Mouse (Mus musculus) embryonic stem cell, embryonic (primary cell): ENCODE measurements at regions not wholly inside any gene's neighbourhood (a gene's known extent, or its start where the extent isn't known, plus 50 kb on each side); places are given as distances from the start of the nearest gene placed in this dataset.

Experiments
- CTCF ChIA-PET, 4 experiments: fragments of 300-600 bp in 2 of 4; fragments of 350-600 bp in 2 of 4; sonication (Branson Sonifier 250); formaldehyde crosslinking; loops; one replicate each; lab custom pipeline; 2022; ENCODE audit warnings: inconsistent platforms in 2 of 4; lab: Charles Lee
- POLR2A ChIA-PET, 4 experiments: fragments of 300-600 bp in 2 of 4; fragments of 350-600 bp in 2 of 4; sonication (Branson Sonifier 250); formaldehyde crosslinking; loops; one replicate each; lab custom pipeline; 2022; ENCODE audit warnings: antibody characterized with exemption in 4 of 4, inconsistent platforms in 1 of 4; lab: Charles Lee

DNA sequence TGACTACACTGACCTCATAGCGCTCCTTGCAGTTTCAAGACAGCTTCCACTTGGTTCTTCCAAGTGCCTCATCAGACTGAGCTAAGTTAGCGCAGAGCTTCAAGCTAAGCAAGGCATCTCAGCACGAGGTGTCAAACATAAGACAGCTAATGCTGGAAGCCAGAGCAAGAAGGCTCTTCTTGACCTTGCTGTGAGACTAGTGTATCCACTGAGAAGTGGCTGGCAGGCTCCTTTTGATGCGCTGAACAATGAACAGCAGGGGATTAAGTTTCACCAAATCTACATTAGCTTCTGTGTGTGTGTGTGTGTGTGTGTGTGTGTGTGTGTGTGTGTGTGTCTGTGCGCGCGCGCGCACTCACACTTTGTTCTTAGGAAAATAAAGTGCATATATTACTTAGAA, 482.2 kb upstream of the Got2 start:
- CTCF ChIA-PET: interaction anchor here in 1 of 4 experiments (0.6 kb wide), 1 partner anchor 124 kb away, joined by 3 read pairs; no protein-coding TSS in a partner anchor

DNA sequence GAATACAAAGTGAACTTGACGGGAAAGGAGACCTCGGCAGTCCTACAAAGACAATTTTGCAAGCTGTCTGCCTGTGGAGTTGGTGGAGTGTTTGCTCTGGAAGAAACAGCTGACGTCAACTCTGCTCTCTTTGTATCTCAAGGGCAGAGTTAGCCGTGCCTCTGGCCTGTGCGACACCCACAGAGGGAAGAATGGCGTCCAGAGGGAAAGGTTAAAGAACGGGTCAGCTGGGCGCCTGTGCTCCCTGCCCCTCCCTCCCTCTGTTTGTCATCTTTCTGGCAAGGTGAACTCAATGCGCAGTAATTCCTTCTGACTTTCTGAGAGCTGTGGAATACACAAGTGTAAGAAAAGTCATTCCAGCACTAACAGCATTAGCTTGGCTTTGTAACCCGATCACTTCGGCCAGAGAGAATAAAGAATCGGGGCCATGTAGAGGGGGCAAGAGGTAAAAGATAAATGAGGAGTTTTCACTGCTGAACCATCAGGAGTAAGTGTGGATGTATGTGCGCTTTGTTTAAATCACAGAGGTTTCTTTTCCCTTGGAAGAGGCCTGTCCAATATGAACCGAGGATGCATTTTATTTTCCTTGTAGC, 474.6 kb upstream of the Got2 start:
- ChIA-PET POLR2A (interaction anchor here in 1 of 4 experiments (0.8 kb wide), 1 partner anchor 11 kb away, joined by 3 read pairs; no protein-coding TSS in a partner anchor), CTCF (no interaction called here)

More for the DNA sequence above, 482.2 kb upstream of the Got2 start:
- POLR2A ChIA-PET: no interaction called here

DNA sequence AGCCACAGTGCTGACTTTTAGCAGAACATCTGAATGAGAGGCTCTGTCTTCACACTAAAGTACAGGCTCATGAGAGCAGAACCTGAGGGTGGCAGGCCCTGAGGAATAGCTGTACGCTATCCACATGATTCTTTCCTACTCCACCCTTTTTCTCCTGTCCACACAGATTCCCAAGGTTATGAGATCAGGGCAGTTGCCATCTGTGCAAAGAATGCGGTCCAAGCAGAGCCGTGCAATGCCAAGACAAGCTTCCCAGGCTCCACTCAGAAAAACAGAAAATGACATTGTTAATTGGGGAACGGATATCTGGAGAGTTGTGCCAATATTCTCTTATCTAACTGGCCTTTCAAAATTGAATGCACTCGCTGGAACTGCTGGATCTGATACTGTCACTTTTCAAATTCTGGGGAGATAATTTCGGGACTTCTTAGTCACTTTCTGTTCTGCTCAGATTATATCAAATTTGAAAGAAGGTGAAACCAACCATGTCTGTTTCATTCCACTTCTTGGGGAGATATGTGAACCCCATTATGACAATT, 462.3 kb upstream of the Got2 start:
- ChIA-PET CTCF (interaction anchor here in 1 of 4 experiments (0.6 kb wide), 1 partner anchor 194 kb away, joined by 6 read pairs; no protein-coding TSS in a partner anchor), POLR2A (no interaction called here)

DNA sequence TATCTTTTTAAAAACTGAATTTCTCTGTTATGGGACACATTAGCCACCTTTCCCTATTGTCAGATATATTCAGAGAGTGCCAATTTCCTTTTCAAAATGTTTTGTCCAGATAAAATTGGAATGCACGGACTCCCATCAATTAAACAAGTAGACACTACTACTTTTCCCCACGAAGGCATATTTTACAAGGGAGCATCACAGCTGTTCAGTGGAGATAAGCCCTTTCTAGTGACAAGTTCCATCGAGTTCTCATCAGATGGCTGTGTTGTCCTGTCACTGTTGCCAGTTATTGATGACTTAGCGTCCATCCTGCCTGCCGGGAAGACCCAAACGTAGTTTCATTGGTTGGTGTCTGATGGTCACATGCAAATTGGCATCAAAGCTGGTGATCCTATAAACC, 461.2 kb upstream of the Got2 start:
- CTCF ChIA-PET: no interaction called here

DNA sequence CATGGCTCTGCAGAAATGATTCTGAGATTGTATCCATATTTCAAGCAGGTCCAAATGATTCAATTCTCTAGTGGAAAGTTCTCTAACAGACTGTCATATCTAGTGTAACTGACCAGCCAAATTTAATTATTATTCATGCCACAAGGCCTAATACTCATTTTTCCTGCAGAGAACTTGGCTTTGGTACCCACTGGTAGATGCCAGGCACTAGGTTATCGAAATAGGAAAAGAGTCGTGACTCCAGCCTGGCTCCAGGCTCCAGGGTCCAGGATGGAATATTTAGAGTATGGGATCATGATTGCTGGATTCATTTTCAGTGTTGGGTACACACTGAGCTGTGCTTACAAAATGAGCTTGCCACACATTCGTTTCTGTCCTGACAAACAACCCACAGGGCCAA, 452.4 kb upstream of the Got2 start:
- CTCF ChIA-PET: no interaction called here
- POLR2A ChIA-PET: no interaction called here

More for the DNA sequence above, 461.2 kb upstream of the Got2 start:
- POLR2A ChIA-PET: no interaction called here

DNA sequence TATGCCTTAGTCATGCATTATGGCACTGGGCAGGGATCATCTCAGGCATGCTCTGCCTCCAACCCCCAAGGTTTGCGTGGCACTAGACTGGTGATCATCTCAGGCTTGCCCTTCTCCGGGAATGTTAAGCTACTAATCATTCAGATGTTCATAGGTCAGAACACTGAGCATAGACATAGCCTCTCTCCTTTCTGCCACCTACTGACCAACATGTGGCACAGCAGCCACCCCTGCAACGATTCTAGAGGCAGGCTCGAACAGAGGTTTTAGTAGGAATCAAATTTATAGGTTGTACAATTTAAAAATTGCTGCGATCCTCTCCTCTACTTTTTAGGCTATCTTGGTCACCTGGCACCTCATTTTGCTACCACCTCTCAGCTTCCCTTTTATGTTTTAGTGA, 430.0 kb upstream of the Got2 start:
- ChIA-PET POLR2A (no interaction called here), CTCF (interaction anchor here (0.6 to 2.2 kb wide), 8 partner anchors 10 to 396 kb away, joined by 3 to 11 read pairs (median 5); no protein-coding TSS in a partner anchor)

DNA sequence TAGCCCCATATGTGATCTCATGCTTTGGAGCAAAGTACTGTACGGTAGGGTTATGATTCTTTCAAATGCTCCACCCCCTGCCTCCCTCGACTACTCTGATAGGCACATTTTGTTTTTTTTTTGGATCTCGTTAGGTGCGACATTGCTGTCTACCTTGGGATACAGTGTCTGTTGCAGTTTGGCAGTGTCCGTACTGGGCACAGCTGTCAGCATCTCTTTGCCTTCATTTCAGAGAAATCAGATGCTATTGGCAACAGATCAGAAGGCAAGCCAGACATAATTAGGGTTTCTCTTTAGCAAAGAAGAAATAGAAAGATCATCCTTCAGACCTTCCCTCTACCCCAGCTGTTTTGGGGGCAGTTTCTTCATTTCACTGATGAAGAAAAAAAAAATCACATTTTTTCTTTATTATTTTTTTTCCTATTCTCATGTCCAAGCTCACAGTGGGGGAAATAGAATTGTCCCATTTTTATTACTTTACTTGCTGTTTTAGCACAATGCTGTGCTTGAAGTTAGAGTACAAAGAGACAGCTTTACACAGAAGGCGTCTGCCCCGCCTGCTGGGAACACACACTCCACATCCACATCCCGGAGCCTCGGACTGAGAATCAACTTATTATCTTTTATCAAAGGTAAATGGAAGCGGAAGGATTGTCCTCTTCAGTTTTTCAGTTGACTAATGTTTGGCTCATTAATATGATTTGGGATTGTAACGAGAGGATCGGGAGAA, 420.8 kb upstream of the Got2 start:
- ChIA-PET CTCF (no interaction called here), POLR2A (no interaction called here)

DNA sequence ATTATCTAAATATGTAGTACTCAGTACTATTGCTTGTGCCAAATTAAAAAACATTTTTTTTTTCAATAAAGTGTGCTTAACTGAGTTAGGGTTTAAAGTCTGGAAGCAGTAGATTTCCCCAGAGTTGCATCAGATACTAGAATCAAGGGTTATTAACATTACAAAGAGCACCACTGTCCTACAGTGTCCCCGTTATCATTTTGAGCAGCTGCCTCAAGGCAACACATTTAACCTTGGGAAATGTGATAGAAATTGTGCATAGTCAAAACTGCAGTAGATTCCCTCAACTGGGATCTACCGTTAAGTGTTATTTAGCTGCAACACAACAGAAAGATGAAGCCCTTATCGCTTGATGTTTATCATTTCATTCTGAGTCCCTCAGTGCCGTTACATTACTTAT, 408.3 kb upstream of the Got2 start:
- CTCF ChIA-PET: no interaction called here

DNA sequence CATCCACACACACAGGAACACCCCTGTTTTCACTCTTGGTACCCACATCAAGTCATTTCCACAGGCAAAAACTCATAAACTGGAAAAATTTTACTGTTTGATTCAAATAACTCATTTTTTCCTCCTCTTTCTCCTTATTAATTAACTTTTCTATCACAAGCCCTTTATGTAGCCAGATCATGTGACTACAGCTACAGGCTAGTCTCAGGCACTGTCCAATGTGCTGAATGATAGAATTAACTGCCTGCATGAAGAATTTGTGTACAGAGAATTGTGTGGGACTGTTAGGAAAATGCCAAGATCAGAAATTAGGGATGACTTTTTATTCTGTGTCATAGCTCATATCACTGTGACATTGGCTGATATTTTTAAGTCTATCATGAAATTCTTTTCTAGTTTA, 402.4 kb upstream of the Got2 start:
- ChIA-PET POLR2A (no interaction called here), CTCF (no interaction called here)

More for the DNA sequence above, 408.3 kb upstream of the Got2 start:
- POLR2A ChIA-PET: interaction anchor here in 1 of 4 experiments (0.5 kb wide), 1 partner anchor 292 kb away, joined by 11 read pairs; no protein-coding TSS in a partner anchor

DNA sequence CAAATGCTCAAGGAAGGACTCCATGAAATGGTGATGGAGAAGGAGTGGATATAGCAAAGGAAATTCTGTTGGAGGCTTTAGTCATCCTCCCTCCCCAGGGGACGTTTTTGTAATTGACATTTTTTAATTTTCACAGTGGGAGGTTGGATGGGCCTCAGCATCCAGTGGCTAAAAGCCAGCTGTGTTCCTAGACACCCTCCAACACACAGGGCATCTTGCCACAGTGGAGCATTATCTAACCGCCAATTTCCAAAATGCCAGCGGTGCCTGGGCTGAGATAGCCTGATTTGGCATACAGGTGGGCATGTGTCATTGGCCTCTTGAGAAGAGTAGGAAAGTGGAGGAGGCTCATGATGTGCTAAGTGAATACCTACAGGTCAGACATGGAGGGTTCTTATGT, 401.2 kb upstream of the Got2 start:
- POLR2A ChIA-PET: no interaction called here
- CTCF ChIA-PET: no interaction called here

DNA sequence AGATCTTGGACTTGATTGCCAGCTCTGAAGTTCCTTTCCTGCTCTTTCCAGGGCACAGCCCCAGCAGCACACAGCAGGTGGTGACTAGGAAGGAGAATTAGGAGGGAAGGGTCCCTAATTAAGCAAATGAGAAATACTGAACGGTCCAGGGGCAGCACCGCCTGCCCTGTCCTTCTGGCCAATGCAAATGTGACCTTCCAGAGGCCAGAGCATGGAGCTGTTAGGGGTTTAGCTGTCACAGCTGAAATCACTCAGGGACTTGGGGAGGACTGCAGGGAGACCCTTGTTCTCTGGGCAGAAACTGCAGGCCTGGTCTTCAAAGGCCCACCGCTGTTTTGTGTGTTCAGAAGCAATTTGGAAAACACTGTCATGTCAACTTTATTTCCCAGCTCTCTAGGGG, 400.2 kb upstream of the Got2 start:
- POLR2A ChIA-PET: no interaction called here
- CTCF ChIA-PET: no interaction called here

DNA sequence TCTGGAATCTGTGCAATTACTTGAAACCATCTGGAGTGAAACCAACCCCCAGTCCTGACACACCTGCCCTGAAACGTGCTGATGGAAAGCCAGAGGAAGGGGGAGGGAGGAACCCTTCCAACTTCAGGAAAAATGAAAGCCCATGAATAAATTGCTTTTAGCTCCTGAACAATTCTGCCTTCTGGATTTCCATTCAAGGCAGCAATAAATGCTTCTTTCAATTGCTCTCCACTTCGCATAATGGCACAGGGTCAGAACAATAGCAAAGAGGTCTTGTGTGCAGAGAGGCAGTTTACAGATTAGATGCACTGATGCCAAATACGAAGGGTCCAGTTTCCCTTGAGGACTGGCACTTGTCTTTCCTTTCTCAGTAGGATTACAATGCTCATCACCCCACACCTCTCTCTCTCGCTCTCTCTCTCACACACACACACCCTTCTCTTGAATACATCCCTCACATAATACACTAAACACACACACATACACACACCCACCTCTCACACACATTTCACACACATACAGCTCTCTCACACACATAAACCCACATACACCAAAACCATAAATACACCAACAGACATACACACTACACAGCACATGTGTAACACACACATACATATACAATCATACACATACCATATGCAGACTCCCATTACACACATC, 389.3 kb upstream of the Got2 start:
- POLR2A ChIA-PET: no interaction called here

DNA sequence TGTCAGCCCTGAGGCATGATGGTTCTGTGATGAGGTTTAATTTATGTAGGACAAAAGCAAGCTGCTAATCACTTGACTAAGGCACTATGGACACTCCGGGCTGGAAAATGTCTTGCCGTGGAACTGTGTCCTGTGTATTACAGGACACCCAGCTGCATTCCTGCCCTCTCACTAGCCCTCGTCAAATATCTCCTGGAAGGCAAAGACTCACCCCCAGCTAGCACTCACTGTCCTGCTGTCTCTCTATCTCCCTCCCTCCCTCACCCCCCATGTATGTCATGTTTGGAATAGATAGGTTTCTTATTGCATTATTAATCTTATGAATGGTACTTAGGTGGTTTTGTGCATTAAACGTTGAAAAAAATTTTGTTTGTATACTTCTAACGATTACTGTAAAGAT, 388.7 kb upstream of the Got2 start:
- CTCF ChIA-PET: no interaction called here
- POLR2A ChIA-PET: no interaction called here

More for the DNA sequence above, 389.3 kb upstream of the Got2 start:
- CTCF ChIA-PET: no interaction called here

DNA sequence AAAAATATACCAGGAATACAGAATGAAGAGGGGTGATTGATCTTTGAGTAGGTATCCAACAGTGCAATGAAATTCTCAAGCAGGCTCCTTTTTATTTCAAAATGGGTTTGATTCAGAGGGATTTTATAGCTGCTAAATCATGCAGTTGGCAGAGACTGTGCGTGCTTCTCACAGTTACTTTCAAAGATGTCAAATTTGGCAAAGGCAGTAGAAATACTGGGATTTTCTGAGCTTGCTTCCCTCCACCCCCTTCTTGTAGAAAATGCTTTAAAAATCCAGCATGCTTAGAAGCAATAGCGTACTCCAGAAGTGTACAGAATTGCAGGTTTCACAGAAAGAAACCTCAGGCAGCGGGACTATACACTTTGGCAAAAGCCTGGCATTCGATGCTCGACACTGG, 367.9 kb upstream of the Got2 start:
- POLR2A ChIA-PET: no interaction called here

DNA sequence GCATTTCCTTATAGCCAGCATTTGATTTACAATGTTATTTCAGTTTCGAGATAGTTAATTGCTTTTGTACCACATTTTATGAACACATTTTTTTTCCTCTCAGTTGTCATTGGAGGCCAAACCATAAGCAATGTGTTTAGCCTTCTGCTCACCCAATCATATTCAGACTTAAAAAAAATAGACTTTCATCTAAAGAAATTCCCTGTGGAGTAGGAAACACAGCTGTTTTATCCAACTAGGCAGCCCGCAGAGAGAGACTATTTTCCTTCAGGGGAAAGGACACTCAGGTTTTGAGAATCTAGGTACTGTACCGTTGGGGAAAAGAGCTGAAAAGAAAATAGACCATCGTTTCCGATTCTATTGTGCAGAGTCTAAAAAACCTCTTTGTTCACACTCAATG, 367.5 kb upstream of the Got2 start:
- CTCF ChIA-PET: no interaction called here
- POLR2A ChIA-PET: no interaction called here

More for the DNA sequence above, 367.9 kb upstream of the Got2 start:
- CTCF ChIA-PET: no interaction called here

DNA sequence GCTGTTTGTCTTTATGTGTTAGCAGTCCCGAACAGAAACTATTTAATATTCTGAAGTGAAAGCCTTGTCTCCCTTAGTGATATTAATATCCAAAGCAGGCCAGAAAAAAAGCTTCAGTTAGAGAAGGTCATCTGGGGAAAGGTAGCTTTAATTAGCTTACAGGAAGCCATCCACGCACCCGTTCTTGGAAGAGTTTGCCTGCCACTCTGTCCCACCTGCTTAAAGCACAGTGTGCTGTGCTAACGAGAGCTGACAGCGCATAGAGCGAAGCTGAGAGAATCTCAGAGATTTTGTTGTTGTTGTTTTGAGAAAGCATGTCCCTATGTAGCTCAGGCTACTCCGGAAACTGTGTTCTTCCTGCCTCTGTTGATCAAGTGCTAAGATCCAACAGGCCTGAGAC, 357.7 kb upstream of the Got2 start:
- POLR2A ChIA-PET: no interaction called here
- CTCF ChIA-PET: no interaction called here

DNA sequence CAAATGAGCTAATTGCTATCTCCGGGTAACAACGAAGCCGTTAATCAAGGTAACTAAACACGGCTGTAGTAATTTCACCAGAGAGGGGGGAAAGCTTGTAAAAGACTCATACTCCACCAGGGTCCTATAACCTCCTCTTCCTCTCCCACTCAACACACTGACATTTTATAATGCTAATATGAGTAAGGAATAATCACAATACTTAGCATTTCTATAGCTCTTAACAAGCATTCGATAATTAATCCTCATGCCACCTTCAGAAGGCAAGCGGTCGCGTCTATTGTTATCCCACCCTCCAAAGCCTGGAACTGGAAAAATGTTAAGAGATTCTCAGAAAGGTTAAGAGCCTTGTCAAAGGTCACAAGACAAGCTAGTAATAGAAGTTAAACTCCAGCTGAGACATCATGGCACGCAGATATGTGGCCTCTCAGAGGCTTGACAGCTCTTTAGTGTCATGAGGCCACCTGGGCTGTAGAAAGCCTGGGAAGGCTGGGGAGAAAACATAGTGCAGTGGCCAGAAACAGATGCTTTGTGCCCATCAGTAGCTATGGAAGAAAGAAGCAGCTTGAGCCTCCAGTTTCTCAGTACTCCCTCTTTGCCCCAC, 356.3 kb upstream of the Got2 start:
- CTCF ChIA-PET: interaction anchor here in 1 of 4 experiments (0.6 kb wide), 1 partner anchor 293 kb away, joined by 3 read pairs; no protein-coding TSS in a partner anchor
- POLR2A ChIA-PET: interaction anchor here in 2 of 4 experiments (0.7 to 1.3 kb wide), 2 partner anchors 17 to 103 kb away, joined by 4 to 5 read pairs; no protein-coding TSS in a partner anchor

DNA sequence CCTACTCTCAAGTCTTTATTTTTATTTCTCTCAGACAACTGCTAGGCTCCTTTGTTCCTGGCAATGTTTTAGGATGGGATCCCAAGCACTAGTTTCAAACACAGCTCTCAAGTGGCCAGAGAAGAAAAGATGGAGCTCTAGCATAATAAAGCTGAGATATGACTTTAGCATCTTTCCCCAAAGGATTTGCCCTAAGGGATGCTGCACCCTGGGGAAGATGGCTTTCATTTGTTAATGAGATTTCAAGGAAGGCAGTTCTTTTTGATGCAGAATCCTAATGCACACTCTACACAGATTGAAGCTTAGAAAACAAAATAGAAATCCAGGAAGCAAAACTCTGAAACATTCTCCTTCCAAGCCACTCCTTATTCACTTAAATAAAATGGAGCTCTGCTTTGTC, 350.1 kb upstream of the Got2 start:
- POLR2A ChIA-PET: no interaction called here
- CTCF ChIA-PET: interaction anchor here in 2 of 4 experiments (1.4 to 1.6 kb wide), 2 partner anchors 8 kb away, joined by 3 to 5 read pairs; no protein-coding TSS in a partner anchor

DNA sequence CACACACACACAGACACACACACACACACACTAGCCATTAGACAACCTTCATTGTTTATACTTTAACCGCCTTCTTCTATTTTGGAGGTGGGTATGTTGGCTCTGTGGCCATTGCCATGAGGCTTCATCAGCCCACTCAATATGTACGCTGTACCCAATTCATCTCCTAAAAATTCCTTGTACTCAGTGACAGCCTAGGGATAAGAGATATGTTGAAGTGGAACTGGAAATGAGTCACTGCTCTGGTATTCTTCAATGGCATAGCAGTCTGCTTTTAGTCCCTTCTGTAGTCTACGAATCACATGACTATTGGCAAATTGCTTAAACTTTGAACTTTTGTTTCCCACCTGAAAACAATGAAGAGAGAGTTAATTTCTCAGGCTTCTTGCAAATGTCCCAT, 349.6 kb upstream of the Got2 start:
- ChIA-PET POLR2A (no interaction called here), CTCF (interaction anchor here in 1 of 4 experiments (1.4 kb wide), 1 partner anchor 8 kb away, joined by 3 read pairs; no protein-coding TSS in a partner anchor)
